Mouse (Mus musculus) limb, embryonic 12.5 days (tissue): ENCODE results near the gene Scml4. TPM values are rescaled to one million over a fixed set of nuclear protein-coding genes. Genes with fewer than 3 reads are reported as not detected.

ENCODE experiments used
- ATAC-seq: fragments of 200-750 bp; cut with Nextera tagmentation; 2 replicates; pipeline ENCODE4 v1.8.0; 2017; ENCODE audit warnings: low read depth, moderate TSS enrichment; ENCODE audit not compliant: insufficient number of reproducible peaks, insufficient read depth, low FRiP score, low TSS enrichment
- H3K27ac ChIP-seq: fragments of 300-500 bp; sonication (generic); 2 replicates; pipeline ENCODE4 v1.5.1; 2016; ENCODE audit warnings: mild to moderate bottlenecking, moderate library complexity
- H3K27me3 ChIP-seq: fragments of 300-500 bp; sonication (generic); 2 replicates; pipeline ENCODE4 v1.6.1; 2016; ENCODE audit warnings: mild to moderate bottlenecking, moderate library complexity
- H3K36me3 ChIP-seq: fragments of 300-500 bp; sonication (generic); 2 replicates; pipeline ENCODE4 v1.6.1; 2016; ENCODE audit warnings: mild to moderate bottlenecking, moderate library complexity
- H3K4me1 ChIP-seq: fragments of 300-500 bp; sonication (generic); replicated peaks from 2 replicates; pipeline ENCODE4 v1.6.1; 2016
- H3K4me2 ChIP-seq: fragments of 300-500 bp; sonication (generic); 2 replicates; pipeline ENCODE4 v1.6.1; 2016; ENCODE audit warnings: mild to moderate bottlenecking, moderate library complexity
- H3K4me3 ChIP-seq: fragments of 300-500 bp; sonication (generic); replicated peaks from 2 replicates; pipeline ENCODE4 v1.5.1; 2016; ENCODE audit warnings: mild to moderate bottlenecking
- H3K9ac ChIP-seq: fragments of 300-500 bp; sonication (generic); replicated peaks from 2 replicates; pipeline ENCODE4 v1.6.1; 2016; ENCODE audit warnings: mild to moderate bottlenecking, moderate library complexity
- H3K9me3 ChIP-seq: fragments of 300-500 bp; sonication (generic); 2 replicates; pipeline ENCODE4 v1.6.1; 2016; ENCODE audit warnings: mild to moderate bottlenecking, moderate library complexity
- WGBS: fragments of 180-500 bp; shearing (Covaris S2); methylation state at CpG from one replicate; pipeline ENCODE4 v1.1.7; 2016; 5-methylcytosine and 5-hydroxymethylcytosine counted together
- polyA plus RNA-seq: library from polyadenylated mRNA; unstranded; fragments of >200 nt; fragmentation: Nextera tagmentation; extraction: Ambion mirVana; gene quantifications from 2 replicates; pipeline ENCODE4 v1.2.1, GENCODE M21; 2016

Gene Scml4
- polyA plus RNA-seq, 1 experiment from 2014 or later, result 0.89 TPM

GRCm38 (mm10) chr10:42897632-42898031, 37.5 kb downstream of the Scml4 start:
- Histone ChIP-seq H3K4me3 (no peak overlapping the region), H3K9me3 (no peaks in the 10 kb centered on the region), H3K27me3 (no peaks in the 10 kb centered on the region), H3K4me2 (no peak overlapping the region), H3K36me3 (no peaks in the 10 kb centered on the region), H3K9ac (no peak overlapping the region), H3K4me1 (0 out of 2 replicates have a peak, but pooled peaks cover 4% of the 10 kb centered on the region), H3K27ac (no peak overlapping the region)
- 75% methylated on average over 5 of the region's 5 CpGs for WGBS
- ATAC-seq, result no peak

GRCm38 (mm10) chr10:42901361-42901760, 41.2 kb downstream of the Scml4 start:
- Histone ChIP-seq H3K4me1 (0 out of 2 replicates have a peak, but pooled peaks cover 4% of the 10 kb centered on the region), H3K36me3 (no peaks in the 10 kb centered on the region), H3K27ac (no peak overlapping the region), H3K9me3 (no peaks in the 10 kb centered on the region), H3K4me3 (no peak overlapping the region), H3K27me3 (no peaks in the 10 kb centered on the region), H3K4me2 (no peak overlapping the region), H3K9ac (no peak overlapping the region)
- ATAC-seq, result no peak
- 74% methylated on average over 4 of the region's 4 CpGs for WGBS

GRCm38 (mm10) chr10:42903054-42903453, 42.9 kb downstream of the Scml4 start:
- H3K9ac ChIP-seq, result no peak overlapping the region
- 65% methylated on average over 1 of the region's 1 CpGs for WGBS
- H3K4me2 ChIP-seq, result no peak overlapping the region
- H3K4me1 ChIP-seq, result 0 out of 2 replicates have a peak, but pooled peaks cover under 1% of the 10 kb centered on the region
- no peaks in the 10 kb centered on the region for H3K36me3 ChIP-seq
- no peak overlapping the region for H3K4me3 ChIP-seq
- H3K27ac ChIP-seq, result no peak overlapping the region
- no peaks in the 10 kb centered on the region for H3K27me3 ChIP-seq
- ATAC-seq, result no peak
- H3K9me3 ChIP-seq, result no peaks in the 10 kb centered on the region

- no peak for ATAC-seq
- peaks cover 6% of the 10 kb centered on the region for H3K4me1 ChIP-seq
Measured at GRCm38 (mm10) chr10:42908562-42908961, 48.4 kb downstream of the Scml4 start.

GRCm38 (mm10) chr10:42910567-42910966, 50.4 kb downstream of the Scml4 start:
- Histone ChIP-seq H3K4me1 (peaks cover 12% of the 10 kb centered on the region), H3K9ac (no peak overlapping the region), H3K9me3 (no peaks in the 10 kb centered on the region), H3K4me3 (no peak overlapping the region), H3K4me2 (no peak overlapping the region), H3K27ac (no peak overlapping the region), H3K27me3 (no peaks in the 10 kb centered on the region), H3K36me3 (no peaks in the 10 kb centered on the region)
- no peak for ATAC-seq
- 36% methylated on average over 4 of the region's 4 CpGs for WGBS

More at GRCm38 (mm10) chr10:42908562-42908961, 48.4 kb downstream of the Scml4 start:
- Histone ChIP-seq H3K9ac (no peak overlapping the region), H3K36me3 (no peaks in the 10 kb centered on the region), H3K27ac (no peak overlapping the region), H3K27me3 (no peaks in the 10 kb centered on the region), H3K9me3 (no peaks in the 10 kb centered on the region), H3K4me3 (no peak overlapping the region), H3K4me2 (no peak overlapping the region)
- WGBS, result 69% methylated on average over 1 of the region's 1 CpGs

GRCm38 (mm10) chr10:42912056-42912455, 51.9 kb downstream of the Scml4 start:
- no peak overlapping the region for H3K9ac ChIP-seq
- peaks cover 12% of the 10 kb centered on the region for H3K4me1 ChIP-seq
- no peak overlapping the region for H3K4me3 ChIP-seq
- no peaks in the 10 kb centered on the region for H3K36me3 ChIP-seq
- H3K27me3 ChIP-seq, result no peaks in the 10 kb centered on the region
- WGBS, result 86% methylated on average over 10 of the region's 10 CpGs
- H3K4me2 ChIP-seq, result no peak overlapping the region
- ATAC-seq, result no peak
- no peak overlapping the region for H3K27ac ChIP-seq
- no peaks in the 10 kb centered on the region for H3K9me3 ChIP-seq

GRCm38 (mm10) chr10:42913196-42913595, 53.0 kb downstream of the Scml4 start:
- Histone ChIP-seq H3K4me1 (peaks cover 12% of the 10 kb centered on the region), H3K9ac (no peak overlapping the region), H3K27ac (no peak overlapping the region), H3K4me2 (no peak overlapping the region), H3K36me3 (no peaks in the 10 kb centered on the region), H3K9me3 (no peaks in the 10 kb centered on the region), H3K4me3 (no peak overlapping the region), H3K27me3 (no peaks in the 10 kb centered on the region)
- WGBS, result 56% methylated on average over 4 of the region's 4 CpGs
- no peak for ATAC-seq

GRCm38 (mm10) chr10:42914146-42914545, 54.0 kb downstream of the Scml4 start:
- no peaks in the 10 kb centered on the region for H3K36me3 ChIP-seq
- H3K9ac ChIP-seq, result no peak overlapping the region
- peak overlapping the region; percentile 41; the same call in 1 of the 2 replicates for H3K27ac ChIP-seq
- ATAC-seq, result no peak
- no peak overlapping the region for H3K4me3 ChIP-seq
- WGBS, result 69% methylated on average over 6 of the region's 6 CpGs
- H3K4me1 ChIP-seq, result peaks cover 12% of the 10 kb centered on the region
- no peak overlapping the region for H3K4me2 ChIP-seq
- no peaks in the 10 kb centered on the region for H3K9me3 ChIP-seq
- no peaks in the 10 kb centered on the region for H3K27me3 ChIP-seq

GRCm38 (mm10) chr10:42917355-42917754, 57.2 kb downstream of the Scml4 start:
- H3K9ac ChIP-seq, result no peak overlapping the region
- no peak overlapping the region for H3K4me2 ChIP-seq
- H3K4me1 ChIP-seq, result peaks cover 6% of the 10 kb centered on the region; the same call in 1 of the 2 replicates
- H3K27me3 ChIP-seq, result no peaks in the 10 kb centered on the region
- 77% methylated on average over 5 of the region's 5 CpGs for WGBS
- H3K36me3 ChIP-seq, result no peaks in the 10 kb centered on the region
- no peak overlapping the region for H3K27ac ChIP-seq
- no peaks in the 10 kb centered on the region for H3K9me3 ChIP-seq
- no peak overlapping the region for H3K4me3 ChIP-seq
- no peak for ATAC-seq

GRCm38 (mm10) chr10:42919786-42920185, 59.6 kb downstream of the Scml4 start:
- Histone ChIP-seq H3K27ac (no peak overlapping the region), H3K4me3 (no peak overlapping the region), H3K9me3 (no peaks in the 10 kb centered on the region), H3K27me3 (0 out of 2 replicates have a peak, but pooled peaks cover 5% of the 10 kb centered on the region), H3K4me2 (no peak overlapping the region), H3K36me3 (no peaks in the 10 kb centered on the region), H3K9ac (no peak overlapping the region), H3K4me1 (no peaks in the 10 kb centered on the region)
- no peak for ATAC-seq
- 90% methylated on average over 12 of the region's 12 CpGs for WGBS

- H3K4me1 ChIP-seq, result no peaks in the 10 kb centered on the region
- H3K27me3 ChIP-seq, result 0 out of 2 replicates have a peak, but pooled peaks cover 5% of the 10 kb centered on the region
- no peak overlapping the region for H3K9ac ChIP-seq
- no peaks in the 10 kb centered on the region for H3K9me3 ChIP-seq
- H3K27ac ChIP-seq, result no peak overlapping the region
- H3K36me3 ChIP-seq, result no peaks in the 10 kb centered on the region
- H3K4me3 ChIP-seq, result no peak overlapping the region
- no peak for ATAC-seq
- no peak overlapping the region for H3K4me2 ChIP-seq
- 75% methylated on average over 22 of the region's 22 CpGs for WGBS
Measured at GRCm38 (mm10) chr10:42925103-42925866, 65.1 kb downstream of the Scml4 start.
